Mouse (Mus musculus): ENCODE measurements around the gene Scube3.

- TF ChIP-seq GATA1 (IDR thresholded peaks at IDR 0.05; ENCODE audit: low read length), result no peak
- no peak for TF ChIP-seq TAL1 (IDR thresholded peaks at IDR 0.05; ENCODE audit: low read length)
Measured at GRCm38 (mm10) chr17:28131156-28131555, 10.8 kb upstream of the Scube3 start.

Measured in erythroblast, embryonic 14.5 days (primary cell).